Mouse (Mus musculus) kidney, postnatal 0 days (tissue): ENCODE measurements around the gene AI837181. TPM values are rescaled to one million over a fixed set of nuclear protein-coding genes. Genes with fewer than 3 reads are reported as not detected.
A peak's percentile ranks its signal among the peaks of the same experiment; 100 is the strongest.
"Not testable (repeated sequence)": the region's sequence is repeated elsewhere in the genome, so short reads cannot be mapped to it uniquely, and the experiment has no call there.

Experiments used
- ATAC-seq: fragments of 200-750 bp; cut with Nextera tagmentation; replicated peaks from 2 replicates; pipeline ENCODE4 v1.8.0; 2017; ENCODE audit warnings: low read depth, moderate number of reproducible peaks, moderate TSS enrichment, moderate library complexity; ENCODE audit not compliant: low FRiP score
- DNase-seq: peaks from one replicate; pipeline ENCODE4 v3.0.0-alpha.2; 2016; ENCODE audit warnings: low spot score
- H3K27ac ChIP-seq: fragments of 300-500 bp; sonication (generic); 2 replicates; pipeline ENCODE4 v1.5.1; 2014; ENCODE audit warnings: mild to moderate bottlenecking
- H3K27me3 ChIP-seq: fragments of 300-500 bp; sonication (generic); 2 replicates; pipeline ENCODE4 v1.6.1; 2014; ENCODE audit warnings: low read length, mixed read lengths; ENCODE audit not compliant: insufficient read depth
- H3K36me3 ChIP-seq: fragments of 300-500 bp; sonication (generic); 2 replicates; pipeline ENCODE4 v1.6.1; 2014; ENCODE audit warnings: low read length, mixed read lengths; ENCODE audit not compliant: insufficient read depth
- H3K4me1 ChIP-seq: fragments of 300-500 bp; sonication (generic); replicated peaks from 2 replicates; pipeline ENCODE4 v1.6.1; 2014; ENCODE audit warnings: antibody characterized with exemption, low read length, mixed read lengths; ENCODE audit not compliant: insufficient read depth
- H3K4me2 ChIP-seq: fragments of 300-500 bp; sonication (generic); 2 replicates; pipeline ENCODE4 v1.6.1; 2014; ENCODE audit warnings: mild to moderate bottlenecking, low read length, moderate library complexity, mixed read lengths
- H3K4me3 ChIP-seq: fragments of 300-500 bp; sonication (generic); replicated peaks from 2 replicates; pipeline ENCODE4 v1.5.1; 2014; ENCODE audit warnings: low read depth, low read length
- H3K9ac ChIP-seq: fragments of 300-500 bp; sonication (generic); 2 replicates; pipeline ENCODE4 v1.6.1; 2014; ENCODE audit warnings: low read depth, low read length
- H3K9me3 ChIP-seq: fragments of 300-500 bp; sonication (generic); replicated peaks from 2 replicates; pipeline ENCODE4 v1.6.1; 2016; ENCODE audit warnings: low read length, inconsistent platforms, mixed read lengths
- CTCF ChIP-seq: IDR thresholded peaks from 2 replicates; pipeline ENCODE4 v1.5.1; 2016; ENCODE audit warnings: antibody characterized with exemption, low read depth, mild to moderate bottlenecking, moderate library complexity
- WGBS: fragments of 180-500 bp; shearing (Covaris S2); extraction: QIAGEN DNeasy Blood & Tissue Kit; methylation state at CpG from one replicate; pipeline ENCODE4 v1.1.7; 2014; 5-methylcytosine and 5-hydroxymethylcytosine counted together
- polyA plus RNA-seq: library from polyadenylated mRNA; unstranded; fragments of >200 nt; fragmentation: Nextera tagmentation; extraction: Ambion mirVana; gene quantifications from 2 replicates; pipeline ENCODE4 v1.2.1, GENCODE M21; 2015

Gene AI837181
- polyA plus RNA-seq, 1 experiment from 2014 or later: 55.8 TPM

DNA sequence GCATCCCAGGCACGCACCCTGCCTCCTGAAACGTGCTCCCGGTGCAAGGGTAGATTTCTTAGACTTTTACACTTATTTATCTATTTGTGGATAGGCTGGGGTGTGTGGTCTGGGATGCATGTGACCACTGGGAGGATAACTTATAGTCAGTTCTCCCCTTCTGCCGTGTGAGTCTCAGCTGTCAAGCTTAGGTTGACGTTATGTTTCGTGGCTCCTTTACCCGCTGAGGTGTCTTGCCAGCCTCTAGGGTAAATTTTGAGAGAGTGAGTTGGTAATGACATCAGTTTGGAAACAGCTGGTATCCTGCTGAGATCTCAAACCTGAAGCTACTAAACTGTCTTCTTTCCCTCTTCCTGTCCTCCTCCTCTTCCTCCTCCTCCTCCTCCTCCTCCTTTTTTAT is 19.0 kb upstream of the AI837181 start:
- peak overlapping the region; percentile 35 for H3K4me3 ChIP-seq
- peak overlapping the region; percentile 55 for H3K4me2 ChIP-seq
- H3K27ac ChIP-seq: peak overlapping the region; percentile 85
- no peaks in the 10 kb centered on the region for H3K27me3 ChIP-seq
- no peaks in the 10 kb centered on the region for H3K9me3 ChIP-seq
- peak overlapping the region; percentile 51; the same call in 1 of the 2 replicates for H3K9ac ChIP-seq
- ATAC-seq (no peak), DNase-seq (peak; percentile 43)
- peaks cover 4% of the 10 kb centered on the region; the same call in 1 of the 2 replicates for H3K4me1 ChIP-seq
- 18% methylated on average over 7 of the region's 7 CpGs for WGBS
- no peak for TF ChIP-seq CTCF
- H3K36me3 ChIP-seq: 0 out of 2 replicates have a peak, but pooled peaks cover 6% of the 10 kb centered on the region

DNA sequence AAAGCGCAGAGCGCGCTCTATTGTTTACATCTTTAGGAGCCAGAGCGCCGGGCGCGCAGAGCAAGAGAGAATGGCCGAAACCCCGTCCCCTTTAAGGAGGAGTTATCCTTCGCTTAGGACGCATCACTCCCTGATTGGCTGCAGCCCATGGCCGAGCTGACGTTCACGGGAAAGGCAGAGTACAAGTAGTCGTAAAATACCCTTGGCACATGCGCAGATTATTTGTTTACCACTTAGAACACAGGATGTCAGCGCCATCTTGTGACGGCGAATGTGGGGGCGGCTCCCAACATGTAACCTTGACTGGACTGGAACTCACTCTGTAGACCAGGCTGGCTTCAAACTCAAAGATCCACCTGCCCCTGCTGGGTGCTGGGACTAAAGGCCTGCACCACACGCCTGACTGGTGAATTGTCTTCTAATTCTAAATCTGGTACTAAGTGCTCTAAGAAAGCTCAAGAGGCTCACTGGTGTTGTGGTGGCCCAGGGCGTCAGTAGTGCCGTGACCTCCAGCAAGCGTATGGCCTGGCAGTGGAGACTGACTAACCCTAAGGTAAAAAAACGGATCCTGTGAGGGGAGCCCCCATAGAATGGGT is 18.3 kb upstream of the AI837181 start:
- Histone ChIP-seq H3K4me3 (peak overlapping the region; percentile 50), H3K27ac (peak overlapping the region; percentile 98), H3K9ac (peak overlapping the region; percentile 77), H3K4me2 (peak overlapping the region; percentile 61)
- not testable (repeated sequence) for H3K27me3 ChIP-seq, H3K4me1 ChIP-seq, H3K36me3 ChIP-seq, H3K9me3 ChIP-seq
- DNase-seq (peak; percentile 71), ATAC-seq (peak; percentile 78)
- peak; percentile 19 for TF ChIP-seq CTCF
- WGBS: 9% methylated on average over 22 of the region's 25 CpGs

DNA sequence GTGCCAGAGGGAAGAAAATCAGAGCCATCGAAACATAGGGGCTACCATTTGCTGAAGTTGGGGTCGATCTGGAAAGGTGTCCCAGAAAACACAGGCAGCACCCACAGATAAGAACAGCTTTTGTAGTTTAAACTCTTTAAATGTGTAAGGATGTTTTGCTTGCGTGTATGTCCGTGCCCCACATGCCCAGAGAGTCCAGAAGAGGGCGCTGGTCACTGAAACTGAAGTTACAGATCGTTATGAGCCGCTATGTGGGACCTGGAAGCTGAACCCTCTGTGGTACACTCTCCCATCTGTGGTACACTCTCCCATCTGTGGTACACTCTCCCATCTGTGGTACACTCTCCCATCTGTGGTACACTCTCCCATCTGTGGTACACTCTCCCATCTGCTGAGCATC is 17.8 kb upstream of the AI837181 start:
- TF ChIP-seq CTCF: peak; percentile 81
- no peaks in the 10 kb centered on the region for H3K9me3 ChIP-seq
- H3K36me3 ChIP-seq: 0 out of 2 replicates have a peak, but pooled peaks cover 6% of the 10 kb centered on the region
- 12% methylated on average over 7 of the region's 7 CpGs for WGBS
- peak overlapping the region; percentile 77 for H3K9ac ChIP-seq
- H3K4me3 ChIP-seq: peak overlapping the region; percentile 50
- H3K4me2 ChIP-seq: peak overlapping the region; percentile 61
- ATAC-seq: peak; percentile 58
- peaks cover 4% of the 10 kb centered on the region; the same call in 1 of the 2 replicates for H3K4me1 ChIP-seq
- no peaks in the 10 kb centered on the region for H3K27me3 ChIP-seq
- H3K27ac ChIP-seq: peak overlapping the region; percentile 98
- peak; percentile 87 for DNase-seq

DNA sequence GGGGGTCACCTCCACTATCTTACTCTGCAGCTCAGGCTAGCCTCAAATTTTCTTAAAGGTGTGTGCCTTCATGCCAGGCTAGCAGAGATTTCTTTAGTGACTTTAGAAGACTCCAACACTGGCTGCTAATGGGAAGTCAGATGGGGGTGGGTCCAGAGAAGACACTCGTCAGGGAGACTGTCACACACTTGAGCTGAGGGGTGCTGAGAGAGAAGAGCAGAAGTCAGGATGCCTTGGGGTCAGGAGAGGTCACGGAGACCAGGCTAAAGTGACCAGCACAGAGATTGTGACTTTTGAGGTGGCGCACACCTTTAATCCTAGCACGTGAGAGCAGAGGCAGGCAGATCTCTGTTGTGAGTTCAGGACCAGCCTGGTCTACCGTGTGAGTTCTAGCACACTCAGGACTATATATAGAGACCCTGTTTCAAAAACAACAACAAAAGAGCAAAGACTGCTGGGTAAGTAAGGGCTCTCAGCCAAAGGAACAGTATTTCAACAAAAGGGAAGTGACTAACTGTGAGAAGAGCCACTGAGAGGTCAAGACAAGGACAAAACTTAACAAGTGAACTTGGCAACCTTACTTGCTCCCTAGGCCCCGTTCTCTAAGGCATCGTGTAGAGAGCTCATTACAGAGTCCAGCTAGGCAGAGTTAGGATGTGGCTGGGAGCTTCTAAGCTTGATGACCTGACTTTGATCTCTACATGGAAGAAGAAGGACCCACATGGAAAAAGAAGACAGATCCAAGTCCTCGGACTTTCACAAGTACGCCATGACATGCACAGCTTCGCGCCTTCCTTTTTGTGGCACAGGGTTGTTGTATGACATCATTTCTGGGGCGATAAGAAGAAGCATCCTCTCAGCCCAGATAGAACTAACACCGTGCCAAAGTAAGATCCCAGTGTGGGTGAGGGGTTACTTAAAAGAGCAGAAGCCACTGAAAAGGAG is 16.6 kb upstream of the AI837181 start:
- DNase-seq: peak; percentile 56
- H3K9me3 ChIP-seq: no peaks in the 10 kb centered on the region
- peaks cover 4% of the 10 kb centered on the region; the same call in 1 of the 2 replicates for H3K4me1 ChIP-seq
- no peak overlapping the region for H3K9ac ChIP-seq
- 0 out of 2 replicates have a peak, but pooled peaks cover 6% of the 10 kb centered on the region for H3K36me3 ChIP-seq
- no peaks in the 10 kb centered on the region for H3K27me3 ChIP-seq
- H3K27ac ChIP-seq: peak overlapping the region; percentile 98
- no peak for TF ChIP-seq CTCF
- H3K4me2 ChIP-seq: peak overlapping the region; percentile 61
- 81% methylated on average over 13 of the region's 13 CpGs for WGBS
- H3K4me3 ChIP-seq: no peak overlapping the region
- ATAC-seq: no peak

DNA sequence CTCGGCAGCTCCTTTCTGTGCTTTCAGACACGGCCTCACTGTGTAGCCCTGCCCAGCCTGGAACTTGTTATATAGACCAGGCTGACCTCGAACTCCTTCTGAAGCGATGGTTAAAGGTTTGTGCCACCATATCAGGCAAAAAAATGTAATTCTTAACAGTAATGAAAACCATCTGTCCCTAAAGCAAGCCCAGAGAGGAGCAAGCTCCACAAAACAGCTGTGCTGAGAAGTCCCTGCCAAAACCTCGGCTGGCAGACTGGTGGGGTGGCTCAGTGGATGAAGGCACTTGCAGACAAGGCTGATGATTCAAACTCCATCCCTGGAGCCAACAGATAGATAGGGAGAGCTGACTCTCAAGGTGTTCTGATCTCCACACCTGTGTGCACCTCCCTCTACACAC is 15.9 kb upstream of the AI837181 start:
- no peak overlapping the region for H3K4me3 ChIP-seq
- ATAC-seq (no peak), DNase-seq (no peak)
- H3K9me3 ChIP-seq: no peaks in the 10 kb centered on the region
- TF ChIP-seq CTCF: no peak
- H3K27me3 ChIP-seq: no peaks in the 10 kb centered on the region
- H3K36me3 ChIP-seq: 0 out of 2 replicates have a peak, but pooled peaks cover 6% of the 10 kb centered on the region
- no peak overlapping the region for H3K4me2 ChIP-seq
- peak overlapping the region; percentile 73 for H3K27ac ChIP-seq
- H3K9ac ChIP-seq: no peak overlapping the region
- peaks cover 4% of the 10 kb centered on the region; the same call in 1 of the 2 replicates for H3K4me1 ChIP-seq
- 73% methylated on average over 5 of the region's 5 CpGs for WGBS

DNA sequence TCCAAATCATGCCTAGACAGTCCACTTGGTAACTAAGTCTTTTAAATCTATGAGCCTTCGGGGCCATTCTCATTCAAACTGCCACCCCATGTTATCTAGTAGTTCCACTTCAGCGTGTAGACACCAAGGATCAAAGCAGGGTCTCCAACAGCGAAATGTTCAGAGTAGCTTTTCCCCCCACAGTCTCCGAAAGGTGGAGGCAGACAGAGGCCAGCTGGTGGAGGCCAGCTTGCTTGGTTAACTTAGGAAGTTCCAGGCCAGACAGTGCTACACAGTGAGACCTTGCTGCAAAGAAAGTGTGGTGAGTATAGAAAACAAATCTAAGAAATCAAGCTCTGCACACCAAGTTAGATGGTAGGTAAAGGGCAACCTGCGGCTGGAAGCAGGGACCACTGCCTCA is 14.3 kb upstream of the AI837181 start:
- DNase-seq (no peak), ATAC-seq (no peak)
- TF ChIP-seq CTCF: no peak
- H3K4me3 ChIP-seq: no peak overlapping the region
- no peak overlapping the region for H3K27ac ChIP-seq
- WGBS: 83% methylated on average over 5 of the region's 5 CpGs
- H3K36me3 ChIP-seq: 0 out of 2 replicates have a peak, but pooled peaks cover 6% of the 10 kb centered on the region
- no peak overlapping the region for H3K9ac ChIP-seq
- peaks cover 3% of the 10 kb centered on the region; the same call in 1 of the 2 replicates for H3K4me1 ChIP-seq
- H3K4me2 ChIP-seq: no peak overlapping the region
- H3K27me3 ChIP-seq: no peaks in the 10 kb centered on the region
- no peaks in the 10 kb centered on the region for H3K9me3 ChIP-seq
